ENCODE assay signal across 8 mouse cellular contexts in genomic region chr15:5144021-5144778, GRCm38 (mm10). TPM values are rescaled to one million over a fixed set of nuclear protein-coding genes. Genes with fewer than 3 reads are reported as not detected.
DNase-seq lines count a peak whose midpoint lies in the region; ATAC-seq and TF ChIP-seq lines count a peak whose summit lies in the region.

No protein-coding gene starts in this region.

- TF ChIP-seq POLR2A in myocyte (IDR thresholded peaks at IDR 0.05; ENCODE audit: insufficient read length, low read depth): no peak

- peak overlapping the region; percentile 96 for H3K4me3 ChIP-seq in intestine, embryonic 16.5 days (ENCODE audit: low read length)
- H3K4me3 ChIP-seq in myocyte: peak overlapping the region; percentile 53
- H3K4me3 ChIP-seq in stomach, embryonic 16.5 days (replicated peaks; ENCODE audit: low read length): peak overlapping the region; percentile 93

- H3K79me2 ChIP-seq in myocyte (ENCODE audit: control insufficient read depth, insufficient read depth): peaks cover 52% of the 10 kb centered on the region

- peak overlapping the region; percentile 78 for H3K4me2 ChIP-seq in intestine, embryonic 16.5 days (ENCODE audit: low read depth, low read length)
- peak overlapping the region; percentile 95 for H3K4me2 ChIP-seq in myocyte (ENCODE audit: low read depth)
- peak overlapping the region; percentile 77 for H3K4me2 ChIP-seq in stomach, embryonic 16.5 days (ENCODE audit: low read depth, low read length)

- WGBS in intestine, embryonic 16.5 days: 2% methylated on average over 58 of the region's 61 CpGs
- under 1% methylated on average over 58 of the region's 61 CpGs for WGBS in stomach, embryonic 16.5 days

- peak overlapping the region; percentile 70 for H3ac ChIP-seq in myocyte (ENCODE audit: control insufficient read depth, insufficient read length)

- H3K36me3 ChIP-seq in intestine, embryonic 16.5 days (ENCODE audit: control insufficient read depth, insufficient read depth, low read length): no peaks in the 10 kb centered on the region
- no peaks in the 10 kb centered on the region for H3K36me3 ChIP-seq in myocyte (ENCODE audit: control insufficient read depth, insufficient read depth)
- H3K36me3 ChIP-seq in stomach, embryonic 16.5 days (ENCODE audit: control insufficient read depth, insufficient read depth, low read length): no peaks in the 10 kb centered on the region

- peak; percentile 56 to 63 for DNase-seq in layer of hippocampus, adult 18-20 months (ENCODE audit: low spot score in 2 of 2)
- DNase-seq in layer of hippocampus, postnatal 36 days: no peak
- peak; percentile 63 to 66 for DNase-seq in cerebellum, postnatal 36 days
- peak; percentile 47 for DNase-seq in gastrocnemius, adult 18-20 months (ENCODE audit: low spot score)
- DNase-seq in liver: peak; percentile 73

- H3K9ac ChIP-seq in intestine, embryonic 16.5 days (ENCODE audit: low read depth, low read length): peak overlapping the region; percentile 94
- H3K9ac ChIP-seq in stomach, embryonic 16.5 days (ENCODE audit: low read length): peak overlapping the region; percentile 95

- H3K27me3 ChIP-seq in intestine, embryonic 16.5 days (replicated peaks; ENCODE audit: control insufficient read depth, insufficient read depth, low read length): no peaks in the 10 kb centered on the region
- H3K27me3 ChIP-seq in myocyte (ENCODE audit: control insufficient read depth, insufficient read depth, insufficient read length): no peaks in the 10 kb centered on the region
- H3K27me3 ChIP-seq in stomach, embryonic 16.5 days (ENCODE audit: control insufficient read depth, insufficient read depth, low read length): no peaks in the 10 kb centered on the region

- H3K9me3 ChIP-seq in intestine, embryonic 16.5 days (ENCODE audit: control insufficient read depth, low read length): no peaks in the 10 kb centered on the region
- no peaks in the 10 kb centered on the region for H3K9me3 ChIP-seq in stomach, embryonic 16.5 days (replicated peaks; ENCODE audit: control insufficient read depth, low read length)

- ATAC-seq in intestine, embryonic 16.5 days: peak; percentile 82
- ATAC-seq in stomach, embryonic 16.5 days (ENCODE audit: insufficient read depth, low FRiP score): peak; percentile 84

- H3K27ac ChIP-seq in intestine, embryonic 16.5 days (ENCODE audit: low read length): peak overlapping the region; percentile 90
- H3K27ac ChIP-seq in stomach, embryonic 16.5 days (ENCODE audit: low read length): peak overlapping the region; percentile 87

- H3K4me1 ChIP-seq in intestine, embryonic 16.5 days (ENCODE audit: control insufficient read depth, insufficient read depth, low read length): peaks cover 20% of the 10 kb centered on the region
- peaks cover 18% of the 10 kb centered on the region for H3K4me1 ChIP-seq in stomach, embryonic 16.5 days (ENCODE audit: control insufficient read depth, insufficient read depth, low read length)

TF ChIP-seq in myocyte, 11 proteins besides CTCF, POLR2A, EP300 and RAD21:
- TF ChIP-seq TCF3 (IDR thresholded peaks at IDR 0.05; ENCODE audit: insufficient read length, low read depth): no peak
- TF ChIP-seq E2F4 (IDR thresholded peaks at IDR 0.05; ENCODE audit: insufficient read depth): no peak
- TF ChIP-seq MYOD1 (IDR thresholded peaks at IDR 0.05; ENCODE audit: control insufficient read depth in 1 of 3, insufficient read length in 2 of 3, low read depth in 2 of 3): peak in 1 of 3 experiments; percentile 1
- no peak for TF ChIP-seq MYOG (IDR thresholded peaks at IDR 0.05; ENCODE audit: control insufficient read depth in 1 of 3, insufficient read depth in 1 of 3, insufficient read length in 2 of 3, low read depth in 2 of 3)
- TF ChIP-seq SRF (IDR thresholded peaks at IDR 0.05; ENCODE audit: control insufficient read depth, insufficient read length, low read depth): no peak
- no peak for TF ChIP-seq REST (IDR thresholded peaks at IDR 0.05; ENCODE audit: insufficient read depth, insufficient read length)
- TF ChIP-seq CEBPB (IDR thresholded peaks at IDR 0.05; ENCODE audit: insufficient read depth, poor library complexity, severe bottlenecking): no peak
- no peak for TF ChIP-seq USF1 (IDR thresholded peaks at IDR 0.05; ENCODE audit: low read depth)

RNA-seq across cellular contexts. Expression of gene Prkaa1, which starts 0.5 kb away (rescaled TPM):
- 10 to 100 TPM; 24.4 to 25.4 TPM for total RNA-seq in layer of hippocampus, adult 18-20 months (2021)
- total RNA-seq in layer of hippocampus, postnatal 36 days (2021): 10 to 100 TPM; 23.0 to 24.1 TPM
- total RNA-seq in gastrocnemius, adult 18-20 months (2021): 10 to 100 TPM; 10.2 to 10.8 TPM
- polyA plus RNA-seq in intestine, embryonic 16.5 days (2015; fragmentation: Nextera tagmentation; extraction: Ambion mirVana): 23.1 and 24.9 TPM in 2 replicates
- polyA plus RNA-seq in myocyte (2012; fragmentation: generic; extraction: Trizol): 14.9 TPM
- 24.2 and 25.1 TPM in 2 replicates for polyA plus RNA-seq in stomach, embryonic 16.5 days (2015; fragmentation: Nextera tagmentation; extraction: Ambion mirVana)

RNA-seq across cellular contexts. Expression of gene Rpl37, which starts 27.8 kb away (rescaled TPM):
- 100 to 1,000 TPM; 322 to 344 TPM for total RNA-seq in layer of hippocampus, adult 18-20 months (2021)
- total RNA-seq in layer of hippocampus, postnatal 36 days (2021): 100 to 1,000 TPM; 277 to 293 TPM
- total RNA-seq in gastrocnemius, adult 18-20 months (2021): 100 to 1,000 TPM; 186 to 194 TPM
- 432 and 438 TPM in 2 replicates for polyA plus RNA-seq in intestine, embryonic 16.5 days (2015; fragmentation: Nextera tagmentation; extraction: Ambion mirVana)
- 3,306 TPM for polyA plus RNA-seq in myocyte (2012; fragmentation: generic; extraction: Trizol)
- polyA plus RNA-seq in stomach, embryonic 16.5 days (2015; fragmentation: Nextera tagmentation; extraction: Ambion mirVana): 412 and 593 TPM in 2 replicates

RNA-seq across cellular contexts. Expression of gene Card6, which starts 35.9 kb away (rescaled TPM):
- 1 to 10 TPM; 4.9 to 5.9 TPM for total RNA-seq in layer of hippocampus, adult 18-20 months (2021)
- total RNA-seq in layer of hippocampus, postnatal 36 days (2021): 1 to 10 TPM; 5.3 TPM
- 1 to 10 TPM; 2.4 to 2.7 TPM for total RNA-seq in gastrocnemius, adult 18-20 months (2021)
- polyA plus RNA-seq in intestine, embryonic 16.5 days (2015; fragmentation: Nextera tagmentation; extraction: Ambion mirVana): 1.5 and 2.1 TPM in 2 replicates
- 4.2 TPM for polyA plus RNA-seq in myocyte (2012; fragmentation: generic; extraction: Trizol)
- 1.3 and 2.4 TPM in 2 replicates for polyA plus RNA-seq in stomach, embryonic 16.5 days (2015; fragmentation: Nextera tagmentation; extraction: Ambion mirVana)

RNA-seq across cellular contexts. Expression of gene Ttc33, which starts 41.1 kb away (rescaled TPM):
- 10 to 100 TPM; 82.3 to 85.7 TPM for total RNA-seq in layer of hippocampus, adult 18-20 months (2021)
- 10 to 100 TPM; 77.0 to 82.6 TPM for total RNA-seq in layer of hippocampus, postnatal 36 days (2021)
- 10 to 100 TPM; 69.0 to 74.1 TPM for total RNA-seq in gastrocnemius, adult 18-20 months (2021)
- 32.0 and 32.9 TPM in 2 replicates for polyA plus RNA-seq in intestine, embryonic 16.5 days (2015; fragmentation: Nextera tagmentation; extraction: Ambion mirVana)
- polyA plus RNA-seq in myocyte (2012; fragmentation: generic; extraction: Trizol): 17.8 TPM
- 35.4 and 36.9 TPM in 2 replicates for polyA plus RNA-seq in stomach, embryonic 16.5 days (2015; fragmentation: Nextera tagmentation; extraction: Ambion mirVana)

Comparison
In these comparisons a context has a peak if more than half of its experiments do, and no peak if none do; other contexts are left out.
1. DNase-seq: peak in layer of hippocampus, adult 18-20 months (2 of 2), cerebellum, postnatal 36 days (2 of 2), gastrocnemius, adult 18-20 months (single experiment) and liver (single experiment); none in layer of hippocampus, postnatal 36 days (0 of 2).
2. Peak in every context shown above with its lines, with median percentiles within 50 percentile points of each other: H3K4me2 ChIP-seq and H3K4me3 ChIP-seq.